Mouse (Mus musculus): ENCODE measurements around the gene Hnrnpll.

- no peak for TF ChIP-seq POLR2A (IDR thresholded peaks at IDR 0.05; ENCODE audit: control insufficient read depth, extremely low read depth, insufficient read depth, low read length, poor library complexity)
- no peak for TF ChIP-seq CTCF (IDR thresholded peaks at IDR 0.05; ENCODE audit: borderline replicate concordance, control insufficient read depth, extremely low read depth, insufficient read depth, low read length, poor library complexity)
These were observed 40.0 kb downstream of the Hnrnpll start for GRCm38 (mm10) chr17:80022090-80022489.

Measured in thymus, adult 2 months (tissue).